Mouse (Mus musculus) thymus, postnatal 25 days (tissue): ENCODE measurements around the gene Grip1.

Source experiments
- DNase-seq: peaks from one replicate; pipeline ENCODE4 v3.0.0; 2022

Gene Grip1

DNA sequence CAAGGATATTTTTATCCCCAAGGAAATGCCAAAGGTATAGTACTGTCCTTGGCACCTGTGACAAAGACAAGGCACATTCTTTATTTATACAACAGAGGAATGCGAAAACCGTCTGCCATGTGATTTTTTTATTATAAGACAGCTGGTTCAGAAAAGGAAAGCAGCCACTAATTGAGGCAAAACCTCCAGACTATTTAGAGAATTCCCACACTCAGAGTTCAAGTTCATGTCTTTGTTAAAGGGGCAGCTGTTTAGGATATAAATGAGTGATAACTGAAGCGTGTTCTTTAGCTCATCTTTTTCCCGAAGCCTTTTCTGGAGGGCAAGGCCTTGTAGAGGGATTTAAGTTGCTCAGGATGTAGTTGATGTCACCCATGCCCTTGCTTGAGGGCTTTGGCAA is 126.4 kb downstream of the Grip1 start:
- no peak for DNase-seq

GRCm38 (mm10) chr10:119584666-119585065 is 131.0 kb downstream of the Grip1 start:
- DNase-seq = no peak

DNA sequence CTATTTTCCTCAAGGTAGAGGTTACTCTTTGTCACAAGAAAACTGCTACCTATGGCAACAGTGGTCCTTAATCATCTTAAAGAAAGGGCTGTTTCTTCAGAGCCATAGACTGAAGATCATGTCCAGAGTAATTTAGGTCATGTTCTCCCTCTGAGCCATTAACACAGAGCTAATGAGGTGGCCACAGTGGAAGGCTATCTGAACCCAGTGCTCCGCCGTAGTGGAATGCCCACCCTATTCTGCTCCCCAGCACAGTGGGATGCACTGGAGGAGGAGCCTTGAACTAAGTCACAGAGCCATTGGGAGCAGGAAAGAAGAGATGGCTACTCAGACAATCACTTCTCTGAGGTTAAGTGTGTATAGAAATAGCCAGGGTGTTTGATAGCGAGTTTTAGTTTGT is 133.3 kb downstream of the Grip1 start:
- DNase-seq = no peak

DNA sequence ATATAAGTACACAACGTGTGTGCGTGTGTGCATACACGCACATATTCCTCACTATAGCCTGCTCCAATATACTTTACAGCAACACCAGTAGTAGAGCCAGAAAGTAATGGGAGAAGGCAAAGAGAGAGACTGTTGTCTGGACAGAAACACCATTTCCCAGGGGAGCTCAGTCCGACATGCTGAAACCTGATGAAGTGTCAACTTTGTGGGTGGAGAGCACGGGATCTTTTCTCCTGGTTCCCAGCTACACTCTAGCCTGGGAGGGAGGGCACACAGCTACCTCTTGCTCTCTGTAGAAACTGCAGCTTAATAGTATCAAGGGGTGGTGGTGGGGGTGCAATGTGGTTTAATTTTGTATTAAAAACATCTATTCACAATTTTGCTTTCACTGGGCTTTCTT is 143.2 kb downstream of the Grip1 start:
- no peak for DNase-seq

GRCm38 (mm10) chr10:119607501-119607900 is 153.9 kb downstream of the Grip1 start:
- DNase-seq = no peak

DNA sequence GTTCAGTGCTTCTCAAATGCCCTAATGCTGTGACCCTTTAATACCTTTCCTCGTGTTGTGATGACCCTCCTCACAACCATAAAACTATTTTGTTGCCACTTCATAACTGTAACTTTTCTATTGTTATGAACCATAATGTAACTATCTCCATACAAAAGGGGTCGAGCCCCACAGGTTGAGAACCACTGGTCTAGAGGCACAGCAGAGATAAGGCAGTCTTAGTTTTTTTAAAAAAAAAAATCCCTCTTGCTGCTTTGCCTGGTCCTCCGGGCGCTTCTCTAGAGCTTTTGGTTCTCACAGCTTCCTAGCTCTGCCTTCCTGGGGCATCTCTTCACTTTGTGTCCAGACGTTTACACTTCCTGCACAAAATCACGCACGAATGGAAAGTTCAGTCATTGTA is 155.4 kb downstream of the Grip1 start:
- no peak for DNase-seq

DNA sequence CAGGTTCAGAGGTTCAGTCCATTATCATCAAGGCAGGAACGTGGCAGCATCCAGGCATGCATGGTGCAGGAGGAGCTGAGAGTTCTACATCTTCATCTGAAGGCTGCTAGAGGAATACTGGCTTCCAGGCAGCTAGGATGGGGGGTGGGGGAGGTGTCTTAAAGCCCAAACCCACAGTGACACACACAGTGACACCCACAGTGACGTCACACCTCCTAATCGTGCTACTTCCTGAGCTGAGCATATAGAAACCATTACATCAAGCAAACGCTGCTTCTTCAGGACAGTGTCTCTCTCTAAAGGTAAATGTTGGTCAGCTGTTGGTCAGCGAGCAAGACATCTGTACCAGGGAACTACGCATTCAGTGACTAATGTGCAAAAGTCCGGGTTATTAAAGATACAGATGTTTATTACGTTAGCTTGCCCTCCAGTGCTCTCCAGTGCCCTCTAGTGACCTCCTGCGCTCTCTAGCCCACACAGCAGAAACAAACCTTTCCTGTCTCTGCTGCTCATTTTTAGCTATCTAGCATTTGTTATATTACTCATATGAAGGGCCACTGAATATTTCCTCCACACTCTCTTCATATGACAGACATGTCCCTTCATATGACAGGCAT is 156.8 kb downstream of the Grip1 start:
- no peak for DNase-seq

DNA sequence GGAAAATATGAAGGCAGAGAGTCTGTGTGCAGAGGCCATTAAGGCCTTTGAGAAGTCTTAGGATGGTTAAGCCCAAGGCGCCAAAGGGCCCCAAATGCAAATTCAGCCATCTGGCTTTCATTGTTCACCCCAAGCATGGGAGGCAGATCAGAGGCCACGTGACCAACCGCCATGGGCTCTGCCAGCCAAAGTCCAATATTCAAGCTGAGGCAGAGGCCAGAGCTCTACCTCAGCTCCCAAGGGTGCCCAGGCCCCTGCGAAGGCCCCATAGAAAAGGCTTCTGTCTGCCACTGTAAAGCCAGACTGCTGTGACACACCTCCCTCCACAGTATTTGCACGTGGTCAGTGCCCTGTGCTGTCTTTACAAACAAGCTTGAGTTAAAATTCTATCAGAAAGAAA is 158.4 kb downstream of the Grip1 start:
- DNase-seq = no peak

GRCm38 (mm10) chr10:119614726-119615125 is 161.1 kb downstream of the Grip1 start:
- no peak for DNase-seq

- no peak for DNase-seq
These were observed 161.7 kb downstream of the Grip1 start for GRCm38 (mm10) chr10:119615240-119615885.

DNA sequence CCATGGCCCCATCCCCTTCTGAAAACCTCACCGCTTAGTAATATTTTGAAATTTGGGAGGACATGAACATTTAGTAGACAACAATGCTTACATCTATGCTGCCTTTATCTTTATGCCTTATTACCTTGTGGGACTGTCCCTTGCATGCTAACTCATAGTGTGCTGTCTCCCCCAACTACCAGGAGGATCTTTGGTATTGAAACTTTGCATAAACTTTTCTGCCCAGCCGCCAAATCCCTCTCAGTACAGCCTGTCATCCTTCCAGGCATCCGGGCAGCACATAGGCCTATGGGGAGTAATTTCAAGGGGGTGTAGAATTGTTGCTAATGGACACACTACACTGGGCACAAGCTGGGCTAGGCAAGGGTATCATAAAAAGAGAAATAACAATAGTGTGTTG is 162.4 kb downstream of the Grip1 start:
- DNase-seq = no peak

DNA sequence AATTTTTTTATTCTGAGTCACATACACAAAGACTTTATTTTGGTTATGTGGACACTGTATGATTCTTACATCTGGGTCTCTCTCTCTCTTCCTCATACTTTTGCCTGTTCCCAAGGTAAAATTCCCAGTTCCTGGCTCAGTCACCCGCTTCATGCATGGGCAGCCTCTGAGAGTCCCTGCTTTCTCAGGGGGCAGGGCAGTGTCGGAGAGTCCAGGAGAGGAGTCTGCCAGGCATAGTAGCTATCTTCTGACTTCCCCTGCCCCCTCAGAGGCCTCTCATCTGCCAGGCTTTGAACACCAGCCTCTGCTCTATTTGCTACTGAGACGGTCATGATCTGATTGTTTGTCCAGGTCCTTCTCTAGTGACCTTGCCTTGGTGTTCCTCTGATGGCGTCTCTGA is 175.0 kb downstream of the Grip1 start:
- DNase-seq = no peak

DNA sequence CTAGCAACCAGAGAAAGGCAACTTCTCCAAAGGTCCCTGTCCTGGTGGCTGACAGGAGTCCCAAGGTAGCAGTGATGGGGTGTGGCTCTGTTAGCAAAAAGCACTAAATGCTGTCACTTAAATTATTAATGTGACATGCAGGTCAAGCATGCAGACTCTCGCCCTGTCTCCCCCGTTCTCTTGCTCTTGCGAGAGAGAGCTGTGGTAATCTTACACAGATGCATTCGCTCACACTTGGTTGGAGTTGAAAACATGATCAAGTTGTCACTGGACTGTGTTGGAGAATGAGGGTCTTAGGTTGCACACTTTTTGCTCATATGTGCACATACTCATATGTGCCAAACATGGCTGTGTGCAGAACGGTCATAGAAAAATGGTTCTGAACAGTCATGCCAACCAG is 176.8 kb downstream of the Grip1 start:
- no peak for DNase-seq

- no peak for DNase-seq
These were observed 178.3 kb downstream of the Grip1 start for GRCm38 (mm10) chr10:119631966-119632365.

DNA sequence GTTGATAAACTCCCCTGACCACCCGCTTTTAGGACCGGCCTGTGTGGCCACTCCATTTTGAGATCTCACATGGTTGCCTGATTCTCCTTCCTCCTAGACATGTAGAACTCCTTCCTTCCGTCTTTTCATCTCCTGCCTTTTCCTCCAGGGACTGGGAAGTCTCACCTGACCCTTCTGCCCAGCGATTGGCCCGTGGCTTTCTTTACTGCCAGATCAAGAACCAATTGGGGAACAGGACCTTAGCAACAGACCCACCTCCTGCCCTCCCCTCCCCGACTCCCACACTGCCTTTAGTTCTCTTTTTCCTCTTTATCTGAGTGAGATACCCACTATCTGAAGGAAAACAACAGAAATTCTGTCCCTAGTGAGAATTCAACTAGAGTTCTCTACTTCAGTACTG is 180.9 kb downstream of the Grip1 start:
- DNase-seq = no peak

DNA sequence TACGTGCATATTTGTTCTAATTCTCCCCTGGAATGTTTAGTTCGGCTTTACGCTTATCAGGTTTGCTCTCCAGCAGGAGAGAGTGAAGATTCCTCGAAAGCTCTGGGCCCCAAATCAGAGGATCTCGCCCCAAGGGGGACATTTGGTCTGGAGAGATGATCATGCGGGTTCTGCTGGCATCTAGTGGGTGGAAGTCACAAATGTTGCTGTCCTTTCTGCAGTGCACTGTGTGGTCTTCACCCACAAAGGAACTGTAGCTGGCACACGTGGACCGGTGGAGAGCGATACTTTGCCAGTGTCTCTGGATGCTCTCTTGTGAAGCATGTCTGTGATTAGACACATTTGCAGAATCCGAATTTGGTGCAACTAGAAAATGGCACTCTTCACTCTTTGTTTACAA is 186.9 kb downstream of the Grip1 start:
- no peak for DNase-seq

DNA sequence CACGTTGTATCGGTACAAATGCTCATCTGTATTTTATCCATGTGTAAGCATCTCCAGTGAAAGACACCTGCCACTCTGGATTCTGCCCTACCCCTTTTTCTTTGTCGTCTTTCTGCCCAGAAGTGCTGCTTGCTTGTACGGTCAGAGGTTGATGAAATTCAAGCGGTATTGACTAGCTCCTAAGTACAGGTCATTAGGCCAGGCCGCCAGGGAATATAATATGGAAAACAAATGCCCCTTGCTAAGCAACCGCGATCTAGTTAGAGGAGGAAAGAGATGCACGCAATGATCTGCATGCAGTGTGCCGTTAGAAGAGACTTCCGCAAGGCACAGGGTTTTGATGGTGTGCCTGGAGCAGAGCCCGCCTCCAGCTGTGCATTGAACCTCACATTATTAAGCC is 187.4 kb downstream of the Grip1 start:
- DNase-seq = no peak

- no peak for DNase-seq
These were observed 190.7 kb downstream of the Grip1 start for GRCm38 (mm10) chr10:119644289-119644688.

GRCm38 (mm10) chr10:119646500-119647439 is 193.1 kb downstream of the Grip1 start:
- DNase-seq = peak; percentile 6

DNA sequence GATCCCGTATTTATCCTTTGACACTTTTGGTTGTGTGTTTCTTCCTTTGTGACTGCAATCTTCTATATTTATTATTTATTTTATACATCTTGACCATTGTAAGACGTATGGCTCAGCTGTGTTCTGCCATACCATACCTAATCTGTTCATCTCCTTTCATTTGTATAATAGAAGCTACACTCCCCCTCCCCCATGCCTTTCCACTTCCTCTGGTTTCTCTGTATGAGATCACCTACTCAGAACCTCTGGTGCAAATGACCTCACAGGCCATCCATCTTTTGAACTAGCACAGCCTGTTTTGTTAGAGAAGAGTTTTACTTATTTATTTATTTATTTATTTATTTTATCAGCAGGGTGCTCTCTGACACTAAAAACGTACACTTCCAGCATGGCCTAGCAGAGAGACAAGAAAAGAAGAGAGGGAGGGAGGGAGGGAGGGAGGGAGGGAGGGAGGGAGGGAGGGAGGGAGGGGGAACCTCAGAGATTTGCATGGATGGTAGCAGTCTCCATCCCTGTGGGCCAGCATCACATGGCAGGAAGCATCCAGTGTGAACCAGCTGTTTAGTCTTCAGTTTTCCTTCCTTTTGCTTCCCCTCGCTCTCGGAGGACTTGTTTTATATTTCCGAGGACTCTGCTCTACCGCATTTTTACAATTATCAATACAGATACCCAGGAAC is 207.2 kb downstream of the Grip1 start:
- DNase-seq = no peak

DNA sequence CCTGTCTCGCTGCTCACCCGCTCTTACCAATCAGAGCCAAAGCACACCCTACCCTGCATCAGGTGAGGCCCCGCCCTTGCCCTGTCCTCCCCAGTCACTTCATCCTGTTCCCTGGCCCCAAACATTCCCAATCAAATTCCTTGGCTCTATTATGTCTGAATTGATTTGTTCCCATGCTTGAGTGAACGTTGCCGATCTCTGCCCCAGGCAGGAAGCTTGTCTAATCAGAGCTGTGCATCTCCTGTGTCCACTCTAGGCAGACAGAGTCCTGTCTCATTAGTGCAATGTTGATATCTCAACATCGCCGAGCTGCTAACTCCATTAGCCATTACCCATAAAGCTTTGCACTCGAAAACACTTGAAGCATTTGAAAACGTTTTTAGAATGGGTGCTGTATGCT is 210.0 kb downstream of the Grip1 start:
- no peak for DNase-seq

DNA sequence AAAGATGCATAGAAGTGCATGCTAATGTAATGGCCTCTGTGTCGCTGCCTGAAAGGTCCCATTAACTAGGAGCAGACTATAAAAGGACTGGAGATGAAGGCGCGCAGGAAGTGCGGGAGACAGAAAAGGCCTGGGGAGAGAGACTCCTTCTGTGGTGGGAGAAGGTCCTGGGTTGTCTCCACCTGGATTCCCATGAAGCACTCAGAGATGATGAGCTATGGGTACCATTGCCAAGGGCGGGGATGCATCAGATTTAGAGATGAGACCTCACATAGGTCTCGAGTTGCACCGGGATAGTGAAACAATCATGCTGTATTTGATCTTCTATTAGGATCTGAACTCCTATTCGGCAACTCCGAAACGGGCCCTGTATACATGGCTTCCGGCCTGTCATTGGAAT is 212.8 kb downstream of the Grip1 start:
- no peak for DNase-seq

GRCm38 (mm10) chr10:119670456-119670855 is 216.8 kb downstream of the Grip1 start:
- no peak for DNase-seq
